Mouse (Mus musculus) heart, embryonic 11.5 days (tissue): Measurements from ENCODE around the gene AI854703. TPM values are rescaled to one million over a fixed set of nuclear protein-coding genes. Genes with fewer than 3 reads are reported as not detected.

Source experiments
- ATAC-seq: fragments of 200-750 bp; cut with Nextera tagmentation; replicated peaks from 2 replicates; pipeline ENCODE4 v1.8.0; 2017; ENCODE audit warnings: moderate library complexity; ENCODE audit not compliant: insufficient number of reproducible peaks, low FRiP score, low TSS enrichment
- H3K27ac ChIP-seq: fragments of 300-500 bp; sonication (generic); 2 replicates; pipeline ENCODE4 v1.5.1; 2014; ENCODE audit warnings: mild to moderate bottlenecking, low read depth, low read length
- H3K27me3 ChIP-seq: fragments of 300-500 bp; sonication (generic); 2 replicates; pipeline ENCODE4 v1.6.1; 2014; ENCODE audit warnings: mild to moderate bottlenecking, low read length, mixed read lengths; ENCODE audit not compliant: control insufficient read depth, insufficient read depth
- H3K36me3 ChIP-seq: fragments of 300-500 bp; sonication (generic); 2 replicates; pipeline ENCODE4 v1.6.1; 2014; ENCODE audit warnings: mild to moderate bottlenecking, low read length, moderate library complexity, mixed read lengths; ENCODE audit not compliant: control insufficient read depth, insufficient read depth
- H3K4me1 ChIP-seq: fragments of 300-500 bp; sonication (generic); 2 replicates; pipeline ENCODE4 v1.6.1; 2014; ENCODE audit warnings: low read length; ENCODE audit not compliant: control insufficient read depth, insufficient read depth
- H3K4me2 ChIP-seq: fragments of 300-500 bp; sonication (generic); 2 replicates; pipeline ENCODE4 v1.6.1; 2014; ENCODE audit warnings: mild to moderate bottlenecking, moderate library complexity
- H3K4me3 ChIP-seq: fragments of 300-500 bp; sonication (generic); 2 replicates; pipeline ENCODE4 v1.5.1; 2014; ENCODE audit warnings: low read depth, low read length
- H3K9ac ChIP-seq: fragments of 300-500 bp; sonication (generic); 2 replicates; pipeline ENCODE4 v1.6.1; 2014; ENCODE audit warnings: mild to moderate bottlenecking, low read depth, low read length, moderate library complexity
- H3K9me3 ChIP-seq: fragments of 300-500 bp; sonication (generic); replicated peaks from 2 replicates; pipeline ENCODE4 v1.6.1; 2016; ENCODE audit warnings: low read length; ENCODE audit not compliant: control insufficient read depth
- WGBS: fragments of 180-500 bp; shearing (Covaris S2); extraction: QIAGEN DNeasy Blood & Tissue Kit; methylation state at CpG from one replicate; pipeline ENCODE4 v1.1.7; 2014; ENCODE audit not compliant: insufficient replicate concordance; 5-methylcytosine and 5-hydroxymethylcytosine counted together
- polyA plus RNA-seq: library from polyadenylated mRNA; unstranded; fragments of >200 nt; fragmentation: Nextera tagmentation; extraction: Ambion mirVana; gene quantifications from 2 replicates; pipeline ENCODE4 v1.2.1, GENCODE M21; 2014

AI854703 gene
- 0.66 and 0.83 TPM in 2 replicates for polyA plus RNA-seq

DNA sequence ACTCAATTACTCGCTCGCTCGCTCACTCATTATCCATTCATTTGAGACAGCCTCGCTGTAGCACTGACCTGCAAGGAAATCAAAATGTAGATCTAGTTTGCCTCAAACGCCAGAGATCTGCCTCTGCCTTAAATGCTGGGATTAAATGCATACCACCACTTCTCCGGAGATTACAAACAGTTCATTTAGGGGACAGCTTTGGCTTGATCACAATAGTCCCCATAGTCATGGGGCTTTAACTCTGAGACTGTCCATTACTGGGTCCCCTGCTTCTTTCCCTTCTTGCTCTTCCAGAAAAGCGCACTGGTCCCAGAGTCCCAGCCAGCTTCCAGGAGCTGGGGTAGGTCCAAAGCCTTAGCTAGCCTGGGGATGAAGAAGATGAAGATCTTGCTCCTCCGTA lies at the start of gene AI854703:
TSS of gene AI854703 (plus strand) at position 301 of the 400 bp plus-strand sequence.
- Histone ChIP-seq H3K9ac (peak within 1 kb of the TSS; percentile 69), H3K27me3 (peaks cover 32% of the 10 kb centered on the region), H3K36me3 (no peaks in the 10 kb centered on the region), H3K4me3 (peak within 1 kb of the TSS; percentile 48), H3K9me3 (no peaks in the 10 kb centered on the region), H3K4me2 (peak within 1 kb of the TSS; percentile 79), H3K27ac (no peak within 1 kb of the TSS), H3K4me1 (peaks cover 21% of the 10 kb centered on the region)
- 41% methylated on average over 8 of the region's 8 CpGs for WGBS
- no peak for ATAC-seq

DNA sequence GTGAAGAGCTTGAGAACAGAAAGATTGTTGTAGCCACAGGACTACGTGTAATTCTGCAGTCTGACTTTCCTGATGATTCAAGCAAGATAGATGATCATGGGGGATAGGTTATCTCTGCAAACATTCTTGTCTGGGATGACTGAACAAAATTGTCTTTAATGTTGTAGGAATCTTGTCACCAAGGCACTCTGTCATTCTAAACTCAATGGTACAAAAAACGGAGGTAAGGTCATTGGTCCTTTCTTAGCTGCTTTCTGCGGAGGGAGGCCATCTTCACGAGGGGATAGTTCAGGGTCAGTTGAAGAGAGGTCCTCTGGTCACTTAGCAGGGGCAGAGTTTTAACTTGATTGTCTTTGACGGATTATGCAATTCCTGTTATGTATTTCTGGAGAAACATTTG lies 47.8 kb upstream of the AI854703 start:
- H3K27me3 ChIP-seq, result no peaks in the 10 kb centered on the region
- H3K4me1 ChIP-seq, result peaks cover 6% of the 10 kb centered on the region
- H3K36me3 ChIP-seq, result no peaks in the 10 kb centered on the region
- ATAC-seq, result no peak
- 51% methylated on average over 5 of the region's 5 CpGs for WGBS
- H3K9me3 ChIP-seq, result no peaks in the 10 kb centered on the region
- H3K27ac ChIP-seq, result peak overlapping the region; percentile 25; the same call in 1 of the 2 replicates
- no peak overlapping the region for H3K4me3 ChIP-seq
- H3K9ac ChIP-seq, result no peak overlapping the region
- H3K4me2 ChIP-seq, result no peak overlapping the region

DNA sequence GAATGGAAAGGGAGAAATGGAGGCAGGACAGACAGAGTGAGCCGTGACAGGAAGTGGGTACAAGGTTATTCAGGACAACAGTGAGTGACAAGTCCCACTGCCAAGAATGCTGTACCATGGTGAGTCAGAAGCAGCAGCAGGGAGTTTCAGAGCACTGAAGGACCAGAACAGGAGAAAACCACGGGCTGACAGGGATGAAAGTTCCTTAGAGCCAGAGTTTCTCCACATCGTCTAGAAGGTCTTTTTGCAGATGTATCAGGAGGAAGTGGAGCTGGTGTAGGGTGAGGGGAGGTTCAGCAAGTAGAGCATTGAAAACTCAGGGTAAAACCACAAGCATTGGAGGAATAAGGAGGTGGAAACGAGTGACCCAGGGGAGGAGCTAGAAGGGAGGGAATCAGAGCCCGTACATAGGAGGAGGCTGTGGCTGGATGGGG lies 47.3 kb upstream of the AI854703 start:
- no peak overlapping the region for H3K4me3 ChIP-seq
- peak overlapping the region; percentile 50 for H3K9ac ChIP-seq
- 19% methylated on average over 5 of the region's 5 CpGs for WGBS
- no peaks in the 10 kb centered on the region for H3K36me3 ChIP-seq
- no peaks in the 10 kb centered on the region for H3K27me3 ChIP-seq
- no peak for ATAC-seq
- H3K9me3 ChIP-seq, result no peaks in the 10 kb centered on the region
- H3K27ac ChIP-seq, result peak overlapping the region; percentile 25; the same call in 1 of the 2 replicates
- H3K4me2 ChIP-seq, result peak overlapping the region; percentile 9; the same call in 1 of the 2 replicates
- H3K4me1 ChIP-seq, result peaks cover 6% of the 10 kb centered on the region

DNA sequence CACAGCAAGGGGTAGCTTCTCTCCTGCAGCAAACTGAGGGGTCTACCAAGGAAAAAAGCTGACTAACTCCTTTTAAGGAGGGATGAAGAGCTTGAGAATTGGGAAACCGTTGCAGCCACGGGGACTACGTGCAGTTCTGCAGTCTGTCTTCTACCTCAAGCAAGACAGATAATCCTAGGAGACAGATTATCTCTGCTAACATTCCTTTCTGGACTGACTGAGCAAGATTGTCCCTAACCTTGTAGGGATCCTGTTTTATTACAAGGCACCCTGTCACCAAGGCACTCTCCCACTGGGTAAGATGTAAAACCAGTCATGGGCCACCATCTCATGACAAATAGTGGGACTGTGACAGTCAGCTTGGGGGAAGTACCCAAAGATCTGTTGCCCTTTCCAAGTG lies 45.3 kb upstream of the AI854703 start:
- peaks cover 6% of the 10 kb centered on the region; the same call in 1 of the 2 replicates for H3K4me1 ChIP-seq
- H3K36me3 ChIP-seq, result no peaks in the 10 kb centered on the region
- no peak for ATAC-seq
- no peaks in the 10 kb centered on the region for H3K27me3 ChIP-seq
- no peak overlapping the region for H3K4me2 ChIP-seq
- H3K4me3 ChIP-seq, result no peak overlapping the region
- H3K27ac ChIP-seq, result 0 out of 2 replicates have a peak overlapping the region, but pooled peaks have one; percentile 17
- 11% methylated on average over 3 of the region's 3 CpGs for WGBS
- no peak overlapping the region for H3K9ac ChIP-seq
- H3K9me3 ChIP-seq, result no peaks in the 10 kb centered on the region

DNA sequence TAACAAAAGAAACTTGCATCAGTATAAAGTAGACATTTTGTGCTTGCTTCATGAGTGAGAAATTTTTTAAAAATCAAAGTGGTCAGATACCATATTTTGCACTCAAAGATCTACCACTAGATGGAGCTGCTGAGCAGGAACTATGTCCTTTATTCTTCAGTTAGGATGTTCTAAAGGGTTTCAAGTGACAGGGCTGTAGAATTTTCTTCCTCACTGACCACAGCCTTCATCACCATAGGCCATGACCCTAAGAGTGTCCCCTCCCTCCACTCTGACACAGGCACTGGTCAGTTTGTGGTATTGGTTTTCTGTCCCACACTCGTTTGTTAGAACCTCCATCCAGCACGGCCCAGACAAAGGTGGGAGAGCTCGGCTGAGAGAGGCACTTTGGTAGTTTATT lies 44.5 kb upstream of the AI854703 start:
- Histone ChIP-seq H3K27ac (no peak overlapping the region), H3K9me3 (no peaks in the 10 kb centered on the region), H3K4me2 (no peak overlapping the region), H3K4me3 (no peak overlapping the region), H3K27me3 (no peaks in the 10 kb centered on the region), H3K9ac (no peak overlapping the region), H3K36me3 (no peaks in the 10 kb centered on the region), H3K4me1 (peaks cover 6% of the 10 kb centered on the region; the same call in 1 of the 2 replicates)
- no peak for ATAC-seq
- WGBS, result 63% methylated on average over 3 of the region's 3 CpGs

DNA sequence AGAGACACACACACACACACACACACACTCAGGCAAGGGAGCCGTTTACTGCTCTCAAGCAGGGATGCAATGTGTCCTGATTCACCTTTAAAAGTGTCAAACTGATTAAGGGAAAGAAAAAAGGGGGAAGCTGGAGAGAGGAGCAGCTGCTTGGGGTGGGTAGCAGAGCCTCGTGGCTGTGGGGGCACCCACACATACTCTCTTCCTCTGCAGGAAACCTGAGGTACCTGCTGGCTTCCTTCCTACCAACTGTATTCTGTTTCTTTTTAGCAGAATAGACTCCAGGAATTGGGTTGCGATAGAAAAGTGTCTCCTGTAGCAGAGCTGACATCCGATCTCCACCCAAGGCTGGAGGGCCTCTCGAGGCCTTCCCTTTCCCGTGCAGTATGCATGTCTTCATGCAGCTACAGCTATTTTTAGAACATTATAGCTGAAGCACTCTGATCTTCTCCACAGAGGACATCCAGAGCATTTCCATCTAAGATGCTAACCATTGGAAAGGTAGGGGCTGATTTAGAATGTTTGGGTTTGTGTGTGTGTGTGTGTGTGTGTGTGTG lies 37.3 kb upstream of the AI854703 start, which contains the start of gene Gm45021:
TSS of gene Gm45021 (plus strand) at position 417 of the 557 bp plus-strand sequence.
- H3K36me3 ChIP-seq, result no peaks in the 10 kb centered on the region
- peaks cover 9% of the 10 kb centered on the region for H3K4me1 ChIP-seq
- ATAC-seq, result no peak
- no peak within 1 kb of the TSS for H3K4me3 ChIP-seq
- peak within 1 kb of the TSS; percentile 20 for H3K4me2 ChIP-seq
- peak within 1 kb of the TSS; percentile 85 for H3K27ac ChIP-seq
- H3K27me3 ChIP-seq, result no peaks in the 10 kb centered on the region
- H3K9me3 ChIP-seq, result no peaks in the 10 kb centered on the region
- WGBS, result 19% methylated on average over 6 of the region's 6 CpGs
- peak within 1 kb of the TSS; percentile 59; the same call in 1 of the 2 replicates for H3K9ac ChIP-seq

DNA sequence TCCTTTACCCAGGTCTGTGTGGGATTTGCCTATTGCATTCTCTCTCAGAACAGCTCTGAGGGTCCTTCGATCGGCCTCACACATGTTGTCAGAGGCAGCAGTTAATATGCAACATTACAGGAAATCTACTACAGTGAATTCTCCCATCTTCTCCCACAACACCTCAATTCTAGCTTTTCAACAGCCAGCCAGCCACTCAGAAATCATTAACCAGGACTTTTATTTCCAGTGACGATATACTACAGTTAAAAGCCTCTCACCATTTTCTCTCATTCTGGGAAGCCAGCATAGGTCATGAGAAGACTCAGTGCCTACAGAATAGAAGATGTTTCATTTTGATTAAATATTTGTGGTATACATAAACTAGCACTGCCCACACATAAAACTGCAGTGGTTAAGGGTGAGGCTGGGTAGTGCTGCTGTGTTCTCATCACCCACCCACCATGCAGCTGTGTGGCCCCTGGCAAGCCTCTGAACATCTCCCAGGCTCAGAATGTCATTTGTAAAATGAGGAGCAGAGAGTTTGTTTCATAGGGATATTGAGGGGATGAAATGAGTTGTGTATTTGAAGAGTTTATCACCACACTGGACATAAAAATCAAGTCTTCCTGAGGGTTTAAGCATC lies 35.2 kb upstream of the AI854703 start:
- peaks cover 5% of the 10 kb centered on the region for H3K9me3 ChIP-seq
- H3K36me3 ChIP-seq, result peaks cover 8% of the 10 kb centered on the region
- WGBS, result 79% methylated on average over 3 of the region's 3 CpGs
- no peak overlapping the region for H3K4me3 ChIP-seq
- H3K4me2 ChIP-seq, result no peak overlapping the region
- H3K27me3 ChIP-seq, result no peaks in the 10 kb centered on the region
- H3K9ac ChIP-seq, result no peak overlapping the region
- ATAC-seq, result no peak
- H3K27ac ChIP-seq, result no peak overlapping the region
- peaks cover 16% of the 10 kb centered on the region for H3K4me1 ChIP-seq

DNA sequence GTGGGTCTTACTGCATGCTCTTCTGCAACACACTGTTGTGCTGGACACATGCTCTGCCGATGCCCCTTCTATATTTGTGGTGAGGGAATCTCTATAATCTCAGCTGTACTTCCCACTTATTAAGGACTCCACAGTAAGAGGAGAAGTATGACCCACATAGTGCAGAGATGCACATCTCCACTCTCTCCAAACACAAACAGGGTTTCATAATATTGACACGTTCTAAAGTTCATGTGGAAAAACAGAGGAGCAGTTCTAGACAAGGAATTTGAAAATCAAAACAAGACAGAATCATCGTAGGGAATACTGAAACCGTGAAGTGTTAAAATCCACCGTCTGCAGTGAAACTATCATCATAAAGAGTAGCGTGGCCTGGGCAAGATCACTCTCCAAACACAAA lies 34.7 kb upstream of the AI854703 start:
- no peak overlapping the region for H3K27ac ChIP-seq
- H3K4me3 ChIP-seq, result no peak overlapping the region
- peaks cover 13% of the 10 kb centered on the region for H3K36me3 ChIP-seq
- H3K9me3 ChIP-seq, result peaks cover 11% of the 10 kb centered on the region
- H3K4me2 ChIP-seq, result no peak overlapping the region
- no peak overlapping the region for H3K9ac ChIP-seq
- H3K4me1 ChIP-seq, result peaks cover 16% of the 10 kb centered on the region
- 85% methylated on average over 6 of the region's 6 CpGs for WGBS
- H3K27me3 ChIP-seq, result no peaks in the 10 kb centered on the region
- no peak for ATAC-seq
